Mouse (Mus musculus): Measurements from ENCODE around the gene Cpne7. TPM values are rescaled to one million over a fixed set of nuclear protein-coding genes. Genes with fewer than 3 reads are reported as not detected.

The Cpne7 gene
- polyA plus RNA-seq, 1 experiment from 2014 or later = 0.06 TPM

DNA sequence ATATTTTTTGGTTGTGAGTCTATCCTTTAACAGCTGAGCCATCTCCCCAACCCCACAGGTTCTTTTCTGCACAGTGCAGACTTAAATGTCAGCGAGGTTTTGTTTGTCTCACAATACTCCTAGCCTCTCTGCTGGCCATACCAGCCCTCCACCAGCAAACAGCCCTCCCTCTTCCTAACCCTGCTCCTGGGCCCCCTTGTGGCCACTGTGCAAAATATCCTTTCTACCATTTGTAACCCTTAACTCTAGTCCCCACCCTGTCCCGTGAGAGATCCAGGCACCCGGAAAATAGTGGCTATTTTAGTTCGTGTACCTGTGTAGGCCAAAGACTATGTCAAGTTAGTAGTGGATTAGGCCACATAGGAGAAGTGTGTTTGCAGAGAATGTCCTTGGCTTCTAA is 6.5 kb upstream of the Cpne7 start:
- TF ChIP-seq CTCF (IDR thresholded peaks at IDR 0.05; ENCODE audit: low read depth) (peak; percentile 82), EP300 (IDR thresholded peaks at IDR 0.05; ENCODE audit: low read depth) (no peak)
- ATAC-seq = peak; percentile 73
- 5% methylated on average over 4 of the region's 4 CpGs for WGBS (ENCODE audit: insufficient replicate concordance)

DNA sequence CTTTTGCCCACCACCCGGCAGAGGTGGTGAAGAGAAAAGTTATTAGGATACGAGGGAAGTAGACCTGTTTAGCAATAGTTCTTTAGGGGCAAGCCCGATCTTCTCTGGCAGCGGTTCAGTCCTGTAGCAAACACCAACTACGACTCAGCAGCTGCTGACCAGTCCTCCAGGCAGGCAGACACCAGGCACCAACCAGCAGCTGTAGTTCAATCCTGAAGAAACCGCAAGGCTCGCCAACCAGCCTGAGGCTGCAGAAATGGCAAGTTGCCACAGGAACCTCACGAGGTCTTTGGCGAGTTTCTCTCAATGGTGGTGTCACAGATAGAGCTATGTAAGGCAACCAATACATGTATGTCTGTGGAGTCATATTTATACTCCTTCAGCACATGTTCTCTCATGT is 4.3 kb upstream of the Cpne7 start:
- H3K27ac ChIP-seq (ENCODE audit: low read depth) = no peak overlapping the region
- H3K27me3 ChIP-seq (ENCODE audit: insufficient read depth, low read length) = peaks cover 24% of the 10 kb centered on the region
- H3K9ac ChIP-seq (replicated peaks) = no peak overlapping the region
- no peak overlapping the region for H3K4me3 ChIP-seq (ENCODE audit: low read depth, low read length)
- peaks cover 15% of the 10 kb centered on the region for H3K4me1 ChIP-seq (ENCODE audit: insufficient read depth)
- no peak overlapping the region for H3K4me2 ChIP-seq (ENCODE audit: low read depth, low read length)
- TF ChIP-seq EP300 (IDR thresholded peaks at IDR 0.05; ENCODE audit: low read depth) (no peak), CTCF (IDR thresholded peaks at IDR 0.05; ENCODE audit: low read depth) (no peak)
- DNase-seq (no peak), ATAC-seq (no peak)
- WGBS (ENCODE audit: insufficient replicate concordance) = 70% methylated on average over 9 of the region's 9 CpGs
- H3K36me3 ChIP-seq (replicated peaks; ENCODE audit: insufficient read depth, low read length) = no peaks in the 10 kb centered on the region
- no peaks in the 10 kb centered on the region for H3K9me3 ChIP-seq (ENCODE audit: low read length)

More for the DNA sequence above, 6.5 kb upstream of the Cpne7 start:
- no peak overlapping the region for H3K4me3 ChIP-seq (ENCODE audit: low read depth, low read length)
- DNase-seq = peak; percentile 78
- peaks cover 1% of the 10 kb centered on the region; the same call in 1 of the 2 replicates for H3K27me3 ChIP-seq (ENCODE audit: insufficient read depth, low read length)
- no peaks in the 10 kb centered on the region; the same call in 1 of the 2 replicates for H3K4me1 ChIP-seq (ENCODE audit: insufficient read depth)
- no peak overlapping the region for H3K27ac ChIP-seq (ENCODE audit: low read depth)
- no peak overlapping the region; the same call in 1 of the 2 replicates for H3K9ac ChIP-seq (replicated peaks)
- no peaks in the 10 kb centered on the region for H3K9me3 ChIP-seq (ENCODE audit: low read length)
- H3K4me2 ChIP-seq (ENCODE audit: low read depth, low read length) = no peak overlapping the region
- H3K36me3 ChIP-seq (replicated peaks; ENCODE audit: insufficient read depth, low read length) = peaks cover under 1% of the 10 kb centered on the region

DNA sequence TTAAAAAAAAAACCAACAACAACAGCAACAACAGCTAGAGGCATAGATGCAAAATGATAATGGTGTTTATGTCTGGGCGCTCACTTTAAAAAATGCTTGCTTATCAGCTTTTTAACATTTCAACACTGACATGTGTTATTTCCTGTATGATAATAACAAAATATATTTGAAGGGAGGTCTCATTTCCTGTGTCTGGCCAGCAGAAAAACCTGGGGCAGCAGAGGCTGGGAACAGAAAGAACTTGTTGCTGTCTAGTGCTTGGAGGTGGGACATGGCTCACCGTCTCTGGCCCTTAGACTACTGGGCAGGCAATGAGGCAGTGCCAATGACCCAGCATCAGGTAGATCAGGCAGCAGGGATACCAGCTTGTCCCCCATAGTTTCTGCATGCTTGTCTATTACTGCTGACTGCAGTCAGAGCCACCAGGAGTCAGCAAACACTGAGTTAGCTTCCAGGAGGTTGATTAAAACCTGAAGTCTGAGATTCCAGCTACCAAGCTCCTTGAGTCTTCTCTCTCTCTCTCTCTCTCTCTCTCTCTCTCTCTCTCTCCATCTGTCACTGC is 3.2 kb upstream of the Cpne7 start:
- no peak overlapping the region for H3K27ac ChIP-seq (ENCODE audit: low read depth)
- H3K27me3 ChIP-seq (ENCODE audit: insufficient read depth, low read length) = peaks cover 34% of the 10 kb centered on the region
- TF ChIP-seq CTCF (IDR thresholded peaks at IDR 0.05; ENCODE audit: low read depth) (no peak), EP300 (IDR thresholded peaks at IDR 0.05; ENCODE audit: low read depth) (no peak)
- H3K4me3 ChIP-seq (ENCODE audit: low read depth, low read length) = no peak overlapping the region
- peaks cover 15% of the 10 kb centered on the region for H3K4me1 ChIP-seq (ENCODE audit: insufficient read depth)
- WGBS (ENCODE audit: insufficient replicate concordance) = 29% methylated on average over 2 of the region's 2 CpGs
- DNase-seq (no peak), ATAC-seq (0 out of 2 replicates have a peak, but pooled peaks have one; percentile 17)
- no peak overlapping the region for H3K9ac ChIP-seq (replicated peaks)
- no peak overlapping the region for H3K4me2 ChIP-seq (ENCODE audit: low read depth, low read length)
- no peaks in the 10 kb centered on the region for H3K36me3 ChIP-seq (replicated peaks; ENCODE audit: insufficient read depth, low read length)
- H3K9me3 ChIP-seq (ENCODE audit: low read length) = no peaks in the 10 kb centered on the region

DNA sequence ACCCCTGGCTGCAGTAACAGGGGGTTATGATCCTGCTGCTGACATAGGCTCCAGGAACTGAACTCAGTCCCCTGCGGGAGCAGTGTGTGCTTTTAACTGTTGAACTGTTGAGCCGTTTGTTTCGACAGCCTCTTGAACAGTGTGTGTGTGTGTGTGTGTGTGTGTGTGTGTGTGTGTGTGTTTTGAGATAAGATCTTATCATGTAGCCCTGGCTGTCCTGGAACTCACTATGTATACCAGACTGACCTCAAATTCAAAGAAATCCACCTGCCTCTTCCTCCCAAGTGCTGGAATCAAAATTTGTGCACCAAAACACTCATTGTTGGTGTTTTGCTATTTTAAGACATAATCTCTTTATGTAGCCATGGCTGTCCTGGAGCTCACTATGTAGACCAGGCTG is 2.5 kb upstream of the Cpne7 start:
- no peak for TF ChIP-seq CTCF (IDR thresholded peaks at IDR 0.05; ENCODE audit: low read depth)
- no peak for TF ChIP-seq EP300 (IDR thresholded peaks at IDR 0.05; ENCODE audit: low read depth)
- no peak overlapping the region for H3K9ac ChIP-seq (replicated peaks)
- H3K27me3 ChIP-seq (ENCODE audit: insufficient read depth, low read length) = peaks cover 40% of the 10 kb centered on the region
- no peak overlapping the region for H3K4me2 ChIP-seq (ENCODE audit: low read depth, low read length)
- DNase-seq (no peak), ATAC-seq (no peak)
- H3K4me1 ChIP-seq (ENCODE audit: insufficient read depth) = peaks cover 15% of the 10 kb centered on the region
- H3K9me3 ChIP-seq (ENCODE audit: low read length) = no peaks in the 10 kb centered on the region
- H3K36me3 ChIP-seq (replicated peaks; ENCODE audit: insufficient read depth, low read length) = no peaks in the 10 kb centered on the region
- WGBS (ENCODE audit: insufficient replicate concordance) = 2% methylated on average over 3 of the region's 3 CpGs
- no peak overlapping the region for H3K27ac ChIP-seq (ENCODE audit: low read depth)
- no peak overlapping the region for H3K4me3 ChIP-seq (ENCODE audit: low read depth, low read length)

DNA sequence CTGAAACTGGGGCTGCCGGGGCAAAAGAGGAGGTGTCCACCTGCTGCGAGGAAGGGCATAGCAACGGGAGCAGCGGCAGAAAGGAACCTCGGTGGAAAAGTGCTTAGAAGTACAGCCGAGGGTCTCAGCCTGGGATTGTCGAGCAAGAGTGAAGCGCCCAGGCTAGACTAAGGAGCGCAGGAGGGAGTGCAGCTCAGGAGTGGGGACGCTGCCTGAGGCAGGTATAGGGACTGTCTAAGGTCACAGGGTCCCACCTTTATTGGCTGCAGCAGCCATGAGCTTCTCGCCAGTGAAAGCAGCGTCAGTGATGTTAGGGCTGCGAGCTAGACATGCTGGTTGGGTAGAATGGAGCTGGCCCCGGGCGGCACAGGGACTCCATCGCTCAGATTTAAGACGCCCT is 570 bp downstream of the Cpne7 start:
- Histone ChIP-seq H3K4me2 (ENCODE audit: low read depth, low read length) (peak overlapping the region; percentile 82), H3K27ac (ENCODE audit: low read depth) (no peak overlapping the region), H3K9me3 (ENCODE audit: low read length) (no peaks in the 10 kb centered on the region), H3K27me3 (ENCODE audit: insufficient read depth, low read length) (peaks cover 40% of the 10 kb centered on the region), H3K4me3 (ENCODE audit: low read depth, low read length) (peak overlapping the region; percentile 46), H3K4me1 (ENCODE audit: insufficient read depth) (peaks cover 15% of the 10 kb centered on the region), H3K9ac (replicated peaks) (no peak overlapping the region), H3K36me3 (replicated peaks; ENCODE audit: insufficient read depth, low read length) (no peaks in the 10 kb centered on the region)
- TF ChIP-seq EP300 (IDR thresholded peaks at IDR 0.05; ENCODE audit: low read depth) (no peak), CTCF (IDR thresholded peaks at IDR 0.05; ENCODE audit: low read depth) (no peak)
- DNase-seq (no peak), ATAC-seq (no peak; the same call in 1 of the 2 replicates)
- 5% methylated on average over 17 of the region's 17 CpGs for WGBS (ENCODE audit: insufficient replicate concordance)

DNA sequence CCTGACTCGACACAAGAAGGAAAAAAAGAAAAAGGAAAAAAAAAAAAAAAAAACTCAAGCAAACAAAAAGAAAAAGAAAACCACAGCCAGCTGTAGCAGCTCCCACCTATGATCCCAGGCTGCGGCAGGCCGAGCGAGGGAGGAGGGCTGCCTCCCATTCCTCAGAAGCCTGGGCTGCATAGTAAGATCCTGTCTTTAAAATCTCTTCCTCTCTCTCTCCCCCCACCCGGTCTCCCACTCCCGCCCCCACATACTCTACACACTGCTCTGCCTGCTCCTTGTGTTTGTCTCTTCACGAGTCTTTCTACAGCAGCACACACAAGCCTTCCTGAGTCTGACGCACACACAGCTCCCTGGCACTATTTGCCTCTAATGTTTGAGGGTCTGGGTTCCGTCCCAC is 4.9 kb downstream of the Cpne7 start:
- H3K4me2 ChIP-seq (ENCODE audit: low read depth, low read length) = no peak overlapping the region
- 68% methylated on average over 9 of the region's 9 CpGs for WGBS (ENCODE audit: insufficient replicate concordance)
- H3K4me3 ChIP-seq (ENCODE audit: low read depth, low read length) = no peak overlapping the region

More for the DNA sequence above, 4.9 kb downstream of the Cpne7 start:
- Histone ChIP-seq H3K36me3 (replicated peaks; ENCODE audit: insufficient read depth, low read length) (no peaks in the 10 kb centered on the region), H3K9ac (replicated peaks) (no peak overlapping the region), H3K9me3 (ENCODE audit: low read length) (no peaks in the 10 kb centered on the region), H3K4me1 (ENCODE audit: insufficient read depth) (peaks cover 14% of the 10 kb centered on the region), H3K27me3 (ENCODE audit: insufficient read depth, low read length) (peaks cover 41% of the 10 kb centered on the region), H3K27ac (ENCODE audit: low read depth) (no peak overlapping the region)
- TF ChIP-seq EP300 (IDR thresholded peaks at IDR 0.05; ENCODE audit: low read depth) (no peak), CTCF (IDR thresholded peaks at IDR 0.05; ENCODE audit: low read depth) (no peak)
- DNase-seq = no peak
- no peak for ATAC-seq

Data from liver, postnatal 0 days (tissue).